Mouse (Mus musculus) intestine, postnatal 0 days (tissue): ENCODE data around the gene Raf1. TPM values are rescaled to one million over a fixed set of nuclear protein-coding genes. Genes with fewer than 3 reads are reported as not detected.

ENCODE experiments used
- ATAC-seq: fragments of 200-750 bp; cut with Nextera tagmentation; 2 replicates; pipeline ENCODE4 v1.8.0; 2017; ENCODE audit warnings: mild to moderate bottlenecking, moderate TSS enrichment, moderate library complexity
- H3K27ac ChIP-seq: fragments of 300-500 bp; sonication (generic); 2 replicates; pipeline ENCODE4 v1.5.1; 2014; ENCODE audit warnings: mild to moderate bottlenecking, low read depth, low read length, moderate library complexity
- H3K27me3 ChIP-seq: fragments of 300-500 bp; sonication (generic); replicated peaks from 2 replicates; pipeline ENCODE4 v1.6.1; 2014; ENCODE audit warnings: low read length, mixed read lengths; ENCODE audit not compliant: control insufficient read depth, insufficient read depth
- H3K36me3 ChIP-seq: fragments of 300-500 bp; sonication (generic); 2 replicates; pipeline ENCODE4 v1.6.1; 2014; ENCODE audit warnings: mild to moderate bottlenecking, moderate library complexity; ENCODE audit not compliant: control insufficient read depth, insufficient read depth
- H3K4me1 ChIP-seq: fragments of 300-500 bp; sonication (generic); replicated peaks from 2 replicates; pipeline ENCODE4 v1.6.1; 2014; ENCODE audit warnings: antibody characterized with exemption, low read length, mixed read lengths; ENCODE audit not compliant: control insufficient read depth, insufficient read depth
- H3K4me2 ChIP-seq: fragments of 300-500 bp; sonication (generic); replicated peaks from 2 replicates; pipeline ENCODE4 v1.6.1; 2014; ENCODE audit warnings: low read depth, mild to moderate bottlenecking, moderate library complexity
- H3K4me3 ChIP-seq: fragments of 300-500 bp; sonication (generic); 2 replicates; pipeline ENCODE4 v1.5.1; 2014; ENCODE audit warnings: low read depth, low read length
- H3K9ac ChIP-seq: fragments of 300-500 bp; sonication (generic); 2 replicates; pipeline ENCODE4 v1.6.1; 2014; ENCODE audit warnings: mild to moderate bottlenecking, low read depth, low read length
- H3K9me3 ChIP-seq: fragments of 300-500 bp; sonication (generic); 2 replicates; pipeline ENCODE4 v1.6.1; 2016; ENCODE audit warnings: mixed run types; ENCODE audit not compliant: control insufficient read depth
- CTCF ChIP-seq: sonication (generic); IDR thresholded peaks from 2 replicates; pipeline ENCODE4 v1.5.1; 2016; ENCODE audit warnings: low read depth, mild to moderate bottlenecking, control low read depth, antibody characterized with exemption, moderate library complexity
- WGBS: fragments of 180-500 bp; shearing (Covaris S2); extraction: QIAGEN DNeasy Blood & Tissue Kit; methylation state at CpG from one replicate; pipeline ENCODE4 v1.1.7; 2014; 5-methylcytosine and 5-hydroxymethylcytosine counted together
- polyA plus RNA-seq: library from polyadenylated mRNA; unstranded; fragments of >200 nt; fragmentation: Nextera tagmentation; extraction: Ambion mirVana; gene quantifications from 2 replicates; pipeline ENCODE4 v1.2.1, GENCODE M21; 2015

The Raf1 gene
- polyA plus RNA-seq, 1 experiment from 2014 or later, result 66.4 TPM

- no peak overlapping the region for H3K4me2 ChIP-seq
- H3K4me3 ChIP-seq, result no peak overlapping the region
- no peaks in the 10 kb centered on the region for H3K36me3 ChIP-seq
- 67% methylated on average over 3 of the region's 3 CpGs for WGBS
- no peak for TF ChIP-seq CTCF
- no peaks in the 10 kb centered on the region for H3K9me3 ChIP-seq
- no peak overlapping the region for H3K9ac ChIP-seq
- H3K4me1 ChIP-seq, result no peaks in the 10 kb centered on the region
- no peak overlapping the region for H3K27ac ChIP-seq
- no peaks in the 10 kb centered on the region for H3K27me3 ChIP-seq
- ATAC-seq, result no peak
These were observed 80.8 kb downstream of the Raf1 start for GRCm38 (mm10) chr6:115595667-115596066.

- H3K9ac ChIP-seq, result no peak overlapping the region
- 86% methylated on average over 3 of the region's 3 CpGs for WGBS
- no peak for ATAC-seq
- H3K9me3 ChIP-seq, result no peaks in the 10 kb centered on the region
- H3K27me3 ChIP-seq, result no peaks in the 10 kb centered on the region
- H3K27ac ChIP-seq, result no peak overlapping the region
- no peak for TF ChIP-seq CTCF
- no peak overlapping the region for H3K4me2 ChIP-seq
- H3K4me1 ChIP-seq, result no peaks in the 10 kb centered on the region
- no peak overlapping the region for H3K4me3 ChIP-seq
- H3K36me3 ChIP-seq, result no peaks in the 10 kb centered on the region
These were observed 82.0 kb downstream of the Raf1 start for GRCm38 (mm10) chr6:115594463-115594862.

- TF ChIP-seq CTCF, result no peak
- ATAC-seq, result no peak
- Histone ChIP-seq H3K4me1 (no peaks in the 10 kb centered on the region), H3K9me3 (no peaks in the 10 kb centered on the region), H3K27ac (no peak overlapping the region), H3K4me3 (no peak overlapping the region), H3K36me3 (no peaks in the 10 kb centered on the region), H3K4me2 (no peak overlapping the region), H3K27me3 (no peaks in the 10 kb centered on the region), H3K9ac (no peak overlapping the region)
- WGBS, result 80% methylated on average over 4 of the region's 4 CpGs
These were observed 83.2 kb downstream of the Raf1 start for GRCm38 (mm10) chr6:115593252-115593651.

- Histone ChIP-seq H3K4me2 (peak within 1 kb of the TSS; percentile 59), H3K36me3 (no peaks in the 10 kb centered on the region; the same call in 1 of the 2 replicates), H3K9ac (peak within 1 kb of the TSS; percentile 55), H3K4me3 (peak within 1 kb of the TSS; percentile 51), H3K27me3 (no peaks in the 10 kb centered on the region), H3K9me3 (no peaks in the 10 kb centered on the region), H3K27ac (peak within 1 kb of the TSS; percentile 94), H3K4me1 (no peaks in the 10 kb centered on the region)
- peak; percentile 88 for ATAC-seq
- TF ChIP-seq CTCF, result peak; percentile 27
- WGBS, result 30% methylated on average over 5 of the region's 5 CpGs
These were observed 84.0 kb downstream of the Raf1 start, which contains the start of gene Mkrn2os for GRCm38 (mm10) chr6:115592458-115592857. TSS of gene Mkrn2os (minus strand) at chr6:115592576.

- Histone ChIP-seq H3K4me2 (peak overlapping the region; percentile 59), H3K4me3 (peak overlapping the region; percentile 51), H3K36me3 (no peaks in the 10 kb centered on the region; the same call in 1 of the 2 replicates), H3K27me3 (no peaks in the 10 kb centered on the region), H3K9ac (peak overlapping the region; percentile 55), H3K27ac (peak overlapping the region; percentile 94), H3K9me3 (no peaks in the 10 kb centered on the region), H3K4me1 (no peaks in the 10 kb centered on the region)
- peak; percentile 83 for ATAC-seq
- 40% methylated on average over 19 of the region's 19 CpGs for WGBS
- TF ChIP-seq CTCF, result no peak
These were observed 84.6 kb downstream of the Raf1 start for GRCm38 (mm10) chr6:115591692-115592359.

- no peaks in the 10 kb centered on the region for H3K4me1 ChIP-seq
- H3K4me2 ChIP-seq, result no peak overlapping the region
- no peaks in the 10 kb centered on the region for H3K27me3 ChIP-seq
- H3K36me3 ChIP-seq, result peaks cover 14% of the 10 kb centered on the region; the same call in 1 of the 2 replicates
- WGBS, result 83% methylated on average over 10 of the region's 10 CpGs
- H3K9ac ChIP-seq, result no peak overlapping the region
- H3K27ac ChIP-seq, result no peak overlapping the region
- H3K9me3 ChIP-seq, result no peaks in the 10 kb centered on the region
- no peak for TF ChIP-seq CTCF
- no peak for ATAC-seq
- no peak overlapping the region for H3K4me3 ChIP-seq
These were observed 90.1 kb downstream of the Raf1 start for GRCm38 (mm10) chr6:115586321-115586720.
